Mouse (Mus musculus) heart, embryonic 11.5 days (tissue): ENCODE measurements around the gene H2-D1. TPM values are rescaled to one million over a fixed set of nuclear protein-coding genes. Genes with fewer than 3 reads are reported as not detected.
A peak's percentile ranks its signal among the peaks of the same experiment; 100 is the strongest.

ENCODE experiments used
- ATAC-seq: fragments of 200-750 bp; cut with Nextera tagmentation; replicated peaks from 2 replicates; pipeline ENCODE4 v1.8.0; 2017; ENCODE audit warnings: moderate library complexity; ENCODE audit not compliant: insufficient number of reproducible peaks, low FRiP score, low TSS enrichment
- H3K27ac ChIP-seq: fragments of 300-500 bp; sonication (generic); 2 replicates; pipeline ENCODE4 v1.5.1; 2014; ENCODE audit warnings: mild to moderate bottlenecking, low read depth, low read length
- H3K27me3 ChIP-seq: fragments of 300-500 bp; sonication (generic); 2 replicates; pipeline ENCODE4 v1.6.1; 2014; ENCODE audit warnings: mild to moderate bottlenecking, low read length, mixed read lengths; ENCODE audit not compliant: control insufficient read depth, insufficient read depth
- H3K36me3 ChIP-seq: fragments of 300-500 bp; sonication (generic); 2 replicates; pipeline ENCODE4 v1.6.1; 2014; ENCODE audit warnings: mild to moderate bottlenecking, low read length, moderate library complexity, mixed read lengths; ENCODE audit not compliant: control insufficient read depth, insufficient read depth
- H3K4me1 ChIP-seq: fragments of 300-500 bp; sonication (generic); 2 replicates; pipeline ENCODE4 v1.6.1; 2014; ENCODE audit warnings: low read length; ENCODE audit not compliant: control insufficient read depth, insufficient read depth
- H3K4me2 ChIP-seq: fragments of 300-500 bp; sonication (generic); 2 replicates; pipeline ENCODE4 v1.6.1; 2014; ENCODE audit warnings: mild to moderate bottlenecking, moderate library complexity
- H3K4me3 ChIP-seq: fragments of 300-500 bp; sonication (generic); 2 replicates; pipeline ENCODE4 v1.5.1; 2014; ENCODE audit warnings: low read depth, low read length
- H3K9ac ChIP-seq: fragments of 300-500 bp; sonication (generic); 2 replicates; pipeline ENCODE4 v1.6.1; 2014; ENCODE audit warnings: mild to moderate bottlenecking, low read depth, low read length, moderate library complexity
- H3K9me3 ChIP-seq: fragments of 300-500 bp; sonication (generic); replicated peaks from 2 replicates; pipeline ENCODE4 v1.6.1; 2016; ENCODE audit warnings: low read length; ENCODE audit not compliant: control insufficient read depth
- WGBS: fragments of 180-500 bp; shearing (Covaris S2); extraction: QIAGEN DNeasy Blood & Tissue Kit; methylation state at CpG from one replicate; pipeline ENCODE4 v1.1.7; 2014; ENCODE audit not compliant: insufficient replicate concordance; 5-methylcytosine and 5-hydroxymethylcytosine counted together
- polyA plus RNA-seq: library from polyadenylated mRNA; unstranded; fragments of >200 nt; fragmentation: Nextera tagmentation; extraction: Ambion mirVana; gene quantifications from 2 replicates; pipeline ENCODE4 v1.2.1, GENCODE M21; 2014

The H2-D1 gene
- polyA plus RNA-seq, 1 experiment from 2014 or later, result 21.0 TPM

- Histone ChIP-seq H3K27ac (peak overlapping the region; percentile 96), H3K4me2 (peak overlapping the region; percentile 90), H3K36me3 (no peaks in the 10 kb centered on the region), H3K9ac (peak overlapping the region; percentile 93), H3K27me3 (no peaks in the 10 kb centered on the region), H3K4me1 (peaks cover 23% of the 10 kb centered on the region), H3K4me3 (peak overlapping the region; percentile 67), H3K9me3 (no peaks in the 10 kb centered on the region)
- ATAC-seq, result peak; percentile 61
- WGBS, result under 1% methylated on average over 18 of the region's 18 CpGs
Observed at GRCm38 (mm10) chr17:35236390-35236746, 26.2 kb upstream of the H2-D1 start.

GRCm38 (mm10) chr17:35236996-35237395 is 25.5 kb upstream of the H2-D1 start:
- ATAC-seq, result no peak
- H3K27me3 ChIP-seq, result no peaks in the 10 kb centered on the region
- H3K27ac ChIP-seq, result no peak overlapping the region
- peaks cover 23% of the 10 kb centered on the region for H3K4me1 ChIP-seq
- no peak overlapping the region for H3K4me3 ChIP-seq
- 69% methylated on average over 9 of the region's 9 CpGs for WGBS
- H3K9ac ChIP-seq, result no peak overlapping the region
- H3K4me2 ChIP-seq, result no peak overlapping the region; the same call in 1 of the 2 replicates
- no peaks in the 10 kb centered on the region for H3K9me3 ChIP-seq
- no peaks in the 10 kb centered on the region for H3K36me3 ChIP-seq

GRCm38 (mm10) chr17:35237504-35237903 is 25.0 kb upstream of the H2-D1 start:
- no peaks in the 10 kb centered on the region for H3K9me3 ChIP-seq
- no peak for ATAC-seq
- no peaks in the 10 kb centered on the region for H3K36me3 ChIP-seq
- H3K4me1 ChIP-seq, result peaks cover 23% of the 10 kb centered on the region
- H3K4me3 ChIP-seq, result no peak overlapping the region
- 78% methylated on average over 12 of the region's 12 CpGs for WGBS
- no peak overlapping the region for H3K4me2 ChIP-seq
- H3K27ac ChIP-seq, result no peak overlapping the region
- no peak overlapping the region for H3K9ac ChIP-seq
- H3K27me3 ChIP-seq, result no peaks in the 10 kb centered on the region

GRCm38 (mm10) chr17:35239700-35240099 is 22.8 kb upstream of the H2-D1 start:
- Histone ChIP-seq H3K9ac (no peak overlapping the region), H3K36me3 (peaks cover 12% of the 10 kb centered on the region), H3K4me2 (no peak overlapping the region), H3K27ac (no peak overlapping the region), H3K27me3 (no peaks in the 10 kb centered on the region), H3K4me3 (no peak overlapping the region), H3K4me1 (peaks cover 27% of the 10 kb centered on the region), H3K9me3 (no peaks in the 10 kb centered on the region)
- ATAC-seq, result no peak
- 76% methylated on average over 5 of the region's 5 CpGs for WGBS

GRCm38 (mm10) chr17:35240384-35241304 is 21.9 kb upstream of the H2-D1 start:
- WGBS, result 28% methylated on average over 12 of the region's 12 CpGs
- H3K36me3 ChIP-seq, result peaks cover 20% of the 10 kb centered on the region
- peak overlapping the region; percentile 96 for H3K4me2 ChIP-seq
- no peaks in the 10 kb centered on the region for H3K27me3 ChIP-seq
- H3K9me3 ChIP-seq, result no peaks in the 10 kb centered on the region
- H3K27ac ChIP-seq, result peak overlapping the region; percentile 99
- no peak for ATAC-seq
- H3K9ac ChIP-seq, result peak overlapping the region; percentile 94
- peak overlapping the region; percentile 70 for H3K4me3 ChIP-seq
- peaks cover 34% of the 10 kb centered on the region for H3K4me1 ChIP-seq

GRCm38 (mm10) chr17:35241305-35242014 is 21.1 kb upstream of the H2-D1 start, which contains the start of gene Ddx39b:
Ddx39b (plus strand) TSS chr17:35241746.
- Histone ChIP-seq H3K4me3 (peak within 1 kb of the TSS; percentile 70), H3K4me1 (peaks cover 37% of the 10 kb centered on the region)
- under 1% methylated on average over 69 of the region's 69 CpGs for WGBS

GRCm38 (mm10) chr17:35242015-35242941 is 20.3 kb upstream of the H2-D1 start:
- Histone ChIP-seq H3K4me3 (peak overlapping the region; percentile 70), H3K4me1 (peaks cover 34% of the 10 kb centered on the region), H3K36me3 (peaks cover 37% of the 10 kb centered on the region), H3K4me2 (peak overlapping the region; percentile 96), H3K27ac (peak overlapping the region; percentile 99), H3K27me3 (no peaks in the 10 kb centered on the region), H3K9me3 (no peaks in the 10 kb centered on the region), H3K9ac (peak overlapping the region; percentile 94)
- under 1% methylated on average over 55 of the region's 55 CpGs for WGBS
- peak; percentile 60 for ATAC-seq

More at GRCm38 (mm10) chr17:35241305-35242014, 21.1 kb upstream of the H2-D1 start, which contains the start of gene Ddx39b:
- peak within 1 kb of the TSS; percentile 99 for H3K27ac ChIP-seq
- H3K36me3 ChIP-seq, result peaks cover 29% of the 10 kb centered on the region
- H3K9ac ChIP-seq, result peak within 1 kb of the TSS; percentile 94
- H3K27me3 ChIP-seq, result no peaks in the 10 kb centered on the region
- peak within 1 kb of the TSS; percentile 96 for H3K4me2 ChIP-seq
- ATAC-seq, result peak; percentile 86
- no peaks in the 10 kb centered on the region for H3K9me3 ChIP-seq

GRCm38 (mm10) chr17:35243086-35243485 is 19.4 kb upstream of the H2-D1 start:
- peaks cover 42% of the 10 kb centered on the region for H3K36me3 ChIP-seq
- no peaks in the 10 kb centered on the region for H3K27me3 ChIP-seq
- ATAC-seq, result no peak
- peaks cover 34% of the 10 kb centered on the region for H3K4me1 ChIP-seq
- peak overlapping the region; percentile 94 for H3K9ac ChIP-seq
- peak overlapping the region; percentile 70 for H3K4me3 ChIP-seq
- 7% methylated on average over 16 of the region's 16 CpGs for WGBS
- H3K9me3 ChIP-seq, result no peaks in the 10 kb centered on the region
- H3K27ac ChIP-seq, result peak overlapping the region; percentile 99
- H3K4me2 ChIP-seq, result peak overlapping the region; percentile 96
